Mouse (Mus musculus): ENCODE results near the gene Runx3.

Gene Runx3

GRCm38 (mm10) chr4:135150031-135150801 lies 29.8 kb downstream of the Runx3 start:
- peak in 1 of 2 experiments; percentile 34 for DNase-seq (ENCODE audit: low spot score in 2 of 2)

GRCm38 (mm10) chr4:135151111-135151987 lies 30.9 kb downstream of the Runx3 start:
- no peak for DNase-seq (ENCODE audit: low spot score in 2 of 2)

- DNase-seq (ENCODE audit: low spot score in 2 of 2), result peak in 1 of 2 experiments; percentile 12
Measured at GRCm38 (mm10) chr4:135151988-135152594, 31.6 kb downstream of the Runx3 start.

- peak in 1 of 2 experiments; percentile 19 for DNase-seq (ENCODE audit: low spot score in 2 of 2)
Measured at GRCm38 (mm10) chr4:135152834-135153259, 32.4 kb downstream of the Runx3 start.

GRCm38 (mm10) chr4:135153260-135154088 lies 33.0 kb downstream of the Runx3 start:
- no peak for DNase-seq (ENCODE audit: low spot score in 2 of 2)

GRCm38 (mm10) chr4:135154089-135154949 lies 33.9 kb downstream of the Runx3 start:
- no peak for DNase-seq (ENCODE audit: low spot score in 2 of 2)

GRCm38 (mm10) chr4:135155106-135155800 lies 34.8 kb downstream of the Runx3 start:
- no peak for DNase-seq (ENCODE audit: low spot score in 2 of 2)

- DNase-seq (ENCODE audit: low spot score in 2 of 2), result no peak
Measured at GRCm38 (mm10) chr4:135155805-135156469, 35.5 kb downstream of the Runx3 start.

- DNase-seq (ENCODE audit: low spot score in 2 of 2), result no peak
Measured at GRCm38 (mm10) chr4:135156531-135156930, 36.1 kb downstream of the Runx3 start.

- DNase-seq (ENCODE audit: low spot score in 2 of 2), result no peak
Measured at GRCm38 (mm10) chr4:135157329-135157728, 36.9 kb downstream of the Runx3 start.

- no peak for DNase-seq (ENCODE audit: low spot score in 2 of 2)
Measured at GRCm38 (mm10) chr4:135158724-135159409, 38.4 kb downstream of the Runx3 start.

GRCm38 (mm10) chr4:135159663-135160062 lies 39.2 kb downstream of the Runx3 start:
- DNase-seq (ENCODE audit: low spot score in 2 of 2), result no peak

- no peak for DNase-seq (ENCODE audit: low spot score in 2 of 2)
Measured at GRCm38 (mm10) chr4:135160168-135160567, 39.7 kb downstream of the Runx3 start.

GRCm38 (mm10) chr4:135161441-135161840 lies 41.0 kb downstream of the Runx3 start:
- no peak for DNase-seq (ENCODE audit: low spot score in 2 of 2)

GRCm38 (mm10) chr4:135165761-135166160 lies 45.3 kb downstream of the Runx3 start:
- no peak for DNase-seq (ENCODE audit: low spot score in 2 of 2)

- no peak for DNase-seq (ENCODE audit: low spot score in 2 of 2)
Measured at GRCm38 (mm10) chr4:135166413-135167225, 46.2 kb downstream of the Runx3 start.

GRCm38 (mm10) chr4:135167816-135168527 lies 47.5 kb downstream of the Runx3 start:
- DNase-seq (ENCODE audit: low spot score in 2 of 2), result no peak
